In the genomic region with DNA sequence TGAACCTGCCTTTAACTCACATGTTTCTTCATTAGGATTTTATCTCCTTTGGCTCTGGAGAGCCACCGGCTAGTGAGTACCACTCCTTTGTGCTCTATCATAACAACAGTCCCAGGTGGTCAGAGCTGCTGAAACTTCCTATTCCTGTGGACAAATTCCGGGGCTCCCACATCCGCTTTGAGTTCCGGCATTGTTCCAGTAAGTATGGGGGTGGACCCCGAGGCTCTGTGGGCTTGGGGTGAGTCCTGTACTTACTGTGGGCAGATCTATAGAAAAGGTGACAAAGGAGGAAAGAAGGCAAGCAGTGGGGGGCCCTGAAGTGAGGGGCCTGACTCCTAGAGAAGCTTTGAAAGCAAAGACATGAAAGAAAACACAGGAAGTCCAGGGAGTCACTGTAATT, we compare ENCODE assay signal across 19 mouse cellular contexts.
DNase-seq lines count a peak whose midpoint lies in the region; ATAC-seq lines count a peak whose summit lies in the region.
"Had no signal": no experiment of that assay in that cellular context is flagged by ENCODE, and none has a peak within 500 bp of the region (broad histone marks: within the 10 kb centered on the region; RNA-seq: fewer than 3 reads in every experiment).

No protein-coding gene starts in this region.

- intact Hi-C loops in heart, postnatal 10 days (cut with DNase I), result no loop called here

- no peak for ATAC-seq in monocyte, adult 5-6 weeks (replicated peaks; ENCODE audit: insufficient number of reproducible peaks, low FRiP score, low TSS enrichment, poor library complexity, severe bottlenecking)
- ATAC-seq: activated CD4-positive, CD25-positive, alpha-beta regulatory T cell, adult 4 months; forebrain, embryonic 14.5 days; intestine, postnatal 0 days; Patski had no signal

- peak; percentile 86 for DNase-seq in heart, adult 11 months
- DNase-seq in heart, postnatal 10 days, result no peak
- DNase-seq in ES-CJ7 (ENCODE audit: low read depth, low spot score), result peak; percentile 11
- peak; percentile 35 for DNase-seq in ZHBTc4 (ENCODE audit: low read depth, low spot score)
- no peak for DNase-seq in urinary bladder, postnatal 10 days (ENCODE audit: low spot score)
- DNase-seq: adrenal gland, adult 8-10 months; adrenal gland, postnatal 25 days; B cell, adult 2 months; cerebellum, adult 11-12 months; cerebellum, adult 8-10 months; cerebellum, postnatal 14 days; gastrocnemius, postnatal 25 days; heart, postnatal 36 days; kidney, adult 8-10 months had no signal

Comparison
In these comparisons a context has a peak if more than half of its experiments do, and no peak if none do; other contexts are left out.
1. DNase-seq: peak in heart, adult 11 months (single experiment), ES-CJ7 (single experiment) and ZHBTc4 (single experiment); none in heart, postnatal 10 days (0 of 2) and urinary bladder, postnatal 10 days (single experiment).